Mouse (Mus musculus) G1E-ER4 (cell line): Measurements from ENCODE around the gene A930017K11Rik. TPM values are rescaled to one million over a fixed set of nuclear protein-coding genes. Genes with fewer than 3 reads are reported as not detected.

ENCODE experiments used
- GATA1 ChIP-seq: IDR thresholded peaks from one replicate; pipeline ENCODE4 v1.8.0; 2012; ENCODE audit warnings: low read length, inconsistent platforms
- polyA plus RNA-seq: library from polyadenylated mRNA; stranded (reverse); fragments of >175 nt; gene quantifications from 2 replicates; pipeline ENCODE4 v1.2.3, GENCODE M21; 2012

A930017K11Rik gene
- polyA plus RNA-seq, result 0.12 and 0.15 TPM in 2 replicates

DNA sequence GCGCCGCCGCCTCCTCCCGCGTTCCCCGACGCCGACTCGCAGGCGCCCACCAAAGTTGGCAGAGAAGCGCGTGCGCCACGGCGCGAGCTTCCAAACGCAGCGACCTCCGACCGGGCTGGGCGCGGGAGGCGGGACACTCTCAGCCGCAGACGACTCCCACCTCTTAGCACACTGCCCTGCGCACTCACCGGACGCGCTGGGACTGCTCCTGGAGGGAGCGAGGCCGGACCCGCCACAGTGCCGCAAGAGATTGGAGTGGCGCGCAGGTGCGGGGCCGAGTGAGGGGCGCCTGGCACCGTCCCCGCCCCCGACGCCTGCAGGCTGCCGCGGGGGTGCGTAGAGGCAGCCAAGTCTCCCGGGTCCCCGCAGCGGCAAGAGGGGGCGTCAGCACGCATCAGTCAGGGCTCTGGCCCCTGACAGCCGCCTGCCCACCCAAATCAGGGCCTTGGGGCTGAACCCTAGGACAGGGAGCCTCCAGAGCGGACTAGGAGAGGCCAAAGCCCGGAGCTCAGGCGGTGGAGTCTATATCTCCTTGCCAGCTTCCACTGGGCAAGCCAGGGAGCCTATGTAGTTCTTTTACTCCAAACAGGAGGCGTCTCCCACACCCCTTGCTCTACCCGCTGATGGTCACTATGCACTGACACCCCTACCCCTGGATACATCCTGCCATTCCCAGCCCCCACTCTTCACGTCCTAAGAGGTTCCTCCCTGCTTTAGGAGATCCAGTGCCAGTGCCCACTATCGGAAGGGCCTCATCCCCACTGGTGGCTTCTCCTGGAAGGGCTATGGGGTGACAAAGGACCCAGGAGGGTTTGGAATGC is at the start of gene A930017K11Rik:
A930017K11Rik (minus strand) TSS at position 763 of the 821 bp plus-strand sequence.
- no peak for TF ChIP-seq GATA1

DNA sequence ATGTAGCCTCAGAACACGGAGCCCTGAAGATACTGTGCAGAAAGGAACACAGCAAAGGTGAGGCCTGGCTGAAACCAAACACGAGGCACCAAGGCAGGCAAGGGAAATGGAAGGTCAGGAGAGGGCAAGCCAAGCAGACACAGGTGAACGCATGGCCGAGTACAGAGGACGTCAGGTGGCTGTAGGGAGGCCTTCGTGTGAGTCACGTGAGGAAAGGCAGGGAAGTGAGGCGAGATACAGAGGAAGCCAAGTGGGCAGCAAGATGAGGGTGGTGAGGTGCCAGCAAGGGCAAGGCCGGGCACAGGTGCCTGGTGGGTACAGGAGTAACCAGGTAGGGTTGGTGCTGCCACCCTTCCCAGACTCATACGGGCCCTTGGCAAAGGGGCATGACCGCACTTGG is 46.1 kb upstream of the A930017K11Rik start:
- no peak for TF ChIP-seq GATA1

DNA sequence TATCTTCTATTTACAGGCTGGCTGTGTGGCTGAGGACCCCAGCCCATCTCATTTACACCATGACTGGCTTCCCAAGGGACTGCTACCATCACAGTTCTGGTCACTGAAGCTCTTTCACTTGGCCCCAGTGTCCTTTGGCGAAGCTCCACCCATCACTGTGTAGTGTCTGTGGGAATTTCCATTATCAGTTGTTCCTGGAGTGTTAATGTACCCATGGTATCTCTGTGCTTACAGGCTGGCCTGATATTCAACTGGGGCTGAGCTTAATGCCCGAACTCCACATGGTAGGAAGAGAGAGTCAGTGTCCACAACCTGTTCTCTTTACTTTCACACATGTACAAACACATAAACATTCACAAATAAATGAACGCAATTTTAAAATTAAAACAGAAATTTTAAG is 41.1 kb upstream of the A930017K11Rik start:
- no peak for TF ChIP-seq GATA1

DNA sequence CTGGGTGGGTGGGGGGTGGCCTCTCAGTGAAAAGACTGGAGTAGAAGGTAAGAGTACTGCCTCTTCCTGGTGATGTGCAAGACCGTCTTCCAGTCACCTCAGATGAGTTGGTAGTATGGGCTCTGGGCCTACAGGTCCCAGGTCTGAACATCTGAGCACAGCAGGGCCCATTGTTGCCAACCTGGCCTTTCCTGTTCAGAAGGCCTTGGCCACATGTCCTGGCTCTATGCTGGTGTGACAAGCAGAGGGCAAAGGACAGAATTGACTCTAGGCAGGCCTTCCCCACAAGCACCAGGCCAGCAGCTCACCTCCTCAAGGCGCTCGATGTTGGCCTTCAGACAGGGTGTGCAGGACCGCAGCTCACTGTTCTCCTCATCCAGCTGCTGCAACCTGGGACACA is 39.9 kb upstream of the A930017K11Rik start:
- no peak for TF ChIP-seq GATA1

DNA sequence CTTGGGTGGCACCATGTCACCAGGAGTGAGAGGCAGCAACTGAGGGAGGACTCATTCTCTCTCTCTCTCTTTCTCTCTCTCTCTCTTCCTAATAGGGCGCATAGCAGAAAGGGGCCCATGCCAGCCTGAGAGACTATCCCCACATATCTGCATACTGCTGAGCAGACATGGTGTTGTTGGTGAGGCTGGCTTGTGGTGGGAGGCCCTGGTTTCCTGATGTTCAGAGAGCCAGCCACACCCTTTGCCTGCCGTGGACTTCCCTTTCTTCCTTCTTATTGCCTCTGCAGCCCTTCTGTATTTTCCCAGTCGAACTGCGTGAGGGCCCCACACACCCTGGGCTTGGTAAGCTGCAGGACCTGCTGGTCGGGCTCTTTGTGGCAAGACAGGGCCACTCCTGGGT is 38.0 kb upstream of the A930017K11Rik start:
- TF ChIP-seq GATA1, result no peak

DNA sequence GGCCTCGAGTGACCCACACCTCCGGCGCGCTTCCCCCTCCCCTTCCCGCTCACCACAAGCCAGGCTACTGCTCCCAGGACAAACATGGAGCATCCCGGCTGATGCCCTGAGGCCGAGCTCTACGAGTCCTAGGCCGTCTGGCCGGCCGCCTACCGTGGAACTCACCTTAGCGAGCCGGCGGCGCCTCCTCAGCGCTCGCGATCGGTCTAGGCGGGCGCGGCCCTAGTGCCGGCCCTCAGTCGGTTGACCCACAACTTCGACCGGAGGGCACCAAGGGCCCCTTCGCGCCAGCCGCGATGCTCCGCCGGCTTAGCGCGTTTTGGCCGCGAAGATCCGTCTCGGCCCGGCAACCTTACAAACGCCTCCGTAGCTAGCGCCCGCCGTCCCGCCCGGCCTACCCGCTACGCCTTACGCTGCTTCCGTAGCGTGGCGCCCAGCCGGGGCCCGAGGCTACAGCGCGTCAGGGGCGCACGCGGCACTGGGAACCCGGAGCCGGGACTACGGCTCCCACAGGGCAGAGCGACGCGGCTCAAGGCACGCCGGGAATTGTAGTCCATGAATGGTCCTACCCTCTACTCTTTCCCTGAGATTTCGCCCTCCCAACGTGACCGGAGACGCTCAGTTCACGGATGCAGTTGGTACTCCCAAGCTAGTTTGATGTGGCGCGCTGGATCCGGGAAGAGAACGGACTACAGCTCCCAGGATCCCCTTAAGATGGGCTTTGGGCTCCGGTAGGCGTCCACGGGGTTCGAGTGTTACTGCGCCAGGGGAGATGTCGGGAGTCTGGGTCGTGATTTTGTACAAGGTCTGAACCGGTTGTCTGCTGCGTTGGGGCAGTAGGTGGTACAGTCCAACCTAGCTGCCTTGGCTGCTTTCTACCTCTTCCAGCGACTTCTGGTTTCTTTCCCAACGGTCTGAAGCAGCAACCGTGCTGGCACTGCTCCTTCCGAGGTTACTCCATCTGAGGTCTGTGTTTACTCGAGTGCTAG is 33.2 kb upstream of the A930017K11Rik start, which contains the start of gene Capn15:
Capn15 (minus strand) TSS at position 491 of the 989 bp plus-strand sequence.
- TF ChIP-seq GATA1, result no peak

DNA sequence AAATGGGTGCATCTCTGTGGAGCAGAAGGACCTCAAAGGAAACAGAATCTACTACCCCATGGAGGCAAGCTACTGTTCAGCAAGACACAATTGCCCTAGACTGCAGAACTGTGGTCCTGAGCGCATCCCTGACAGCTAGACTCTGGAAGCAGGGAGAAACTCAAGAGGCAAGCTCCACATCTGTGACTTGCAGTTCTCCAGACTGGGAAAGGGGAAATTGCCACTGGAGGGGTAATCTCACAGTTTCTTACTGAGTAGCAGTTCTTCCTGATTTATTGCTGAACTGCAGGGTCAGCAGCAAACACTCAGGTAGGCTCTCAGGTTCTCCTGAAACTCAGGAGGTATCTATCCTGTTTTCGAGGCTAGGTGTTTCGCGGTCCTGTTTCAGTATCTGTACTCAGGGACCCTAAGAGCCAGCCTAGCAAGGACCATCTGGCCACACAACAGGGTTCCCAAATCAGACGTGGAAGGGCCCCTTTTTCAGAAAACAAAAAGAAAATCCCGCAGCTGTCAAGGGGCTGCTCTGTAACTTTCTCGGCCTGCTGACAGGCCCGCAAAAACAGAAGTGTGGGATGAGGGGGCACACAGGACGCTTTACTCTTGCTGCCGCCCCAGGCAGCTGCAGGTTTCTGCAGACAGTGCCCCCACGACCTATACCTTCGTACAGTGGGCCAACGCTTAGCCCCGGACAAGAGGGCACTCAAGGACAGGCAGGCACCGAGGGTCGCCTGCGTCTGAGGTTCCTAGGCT is 32.4 kb upstream of the A930017K11Rik start:
- TF ChIP-seq GATA1, result no peak

DNA sequence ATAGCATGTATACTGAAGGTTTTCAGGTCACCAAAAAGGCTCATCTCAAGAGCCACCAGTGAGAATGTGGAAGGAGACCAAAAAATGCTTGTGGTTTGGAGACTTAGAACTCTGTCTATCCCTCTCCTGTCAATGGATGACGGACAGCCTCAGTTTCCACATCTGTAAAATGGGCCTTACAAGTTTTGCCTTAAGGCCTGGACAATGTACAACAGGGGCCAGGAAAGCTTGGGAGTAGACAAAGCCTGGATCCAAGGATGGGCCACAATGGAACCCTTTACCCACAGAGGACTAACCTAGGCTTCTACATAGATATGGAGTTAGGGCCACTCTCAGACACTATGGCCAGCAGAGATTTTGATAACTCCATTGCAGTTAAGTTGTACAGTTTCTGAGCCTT is 31.7 kb upstream of the A930017K11Rik start:
- TF ChIP-seq GATA1, result no peak

DNA sequence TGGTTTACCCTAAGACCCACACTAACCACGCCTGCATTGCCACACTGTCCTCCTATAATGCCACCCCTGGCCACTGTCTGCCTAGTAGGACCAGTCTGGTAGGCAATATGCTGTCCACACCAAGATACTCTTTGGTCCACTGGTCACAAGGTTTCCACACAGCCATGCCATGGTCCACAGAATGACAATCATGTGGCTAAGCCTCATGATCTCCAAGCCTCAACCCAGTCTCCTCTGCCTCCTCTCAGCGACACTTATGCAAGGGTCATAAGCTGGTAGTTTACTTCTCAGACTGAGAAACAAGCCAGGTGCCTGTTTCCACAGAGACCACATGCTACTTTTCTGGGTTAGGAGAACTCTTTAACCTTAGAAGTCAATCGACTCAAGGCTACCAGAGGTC is 30.5 kb upstream of the A930017K11Rik start:
- TF ChIP-seq GATA1, result no peak

DNA sequence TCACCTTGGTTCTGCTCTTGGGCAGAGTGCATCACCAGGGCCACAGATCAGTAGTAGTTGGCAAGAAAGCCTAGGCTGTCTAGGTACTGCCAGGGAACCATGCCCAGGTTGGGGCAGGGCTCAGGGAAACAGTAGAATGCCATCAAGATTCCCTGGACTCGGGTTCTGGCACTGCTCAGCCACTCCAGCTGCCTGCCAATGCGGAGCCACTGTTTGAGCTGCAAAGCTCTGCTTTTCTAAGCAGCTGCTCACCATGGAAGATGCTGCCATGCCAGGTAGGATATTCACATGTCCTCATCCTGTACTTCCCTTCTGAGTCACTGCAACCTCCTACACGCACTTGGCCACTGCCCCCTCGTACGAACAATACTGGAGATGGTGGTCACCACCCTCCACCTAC is 28.5 kb upstream of the A930017K11Rik start:
- TF ChIP-seq GATA1, result no peak

DNA sequence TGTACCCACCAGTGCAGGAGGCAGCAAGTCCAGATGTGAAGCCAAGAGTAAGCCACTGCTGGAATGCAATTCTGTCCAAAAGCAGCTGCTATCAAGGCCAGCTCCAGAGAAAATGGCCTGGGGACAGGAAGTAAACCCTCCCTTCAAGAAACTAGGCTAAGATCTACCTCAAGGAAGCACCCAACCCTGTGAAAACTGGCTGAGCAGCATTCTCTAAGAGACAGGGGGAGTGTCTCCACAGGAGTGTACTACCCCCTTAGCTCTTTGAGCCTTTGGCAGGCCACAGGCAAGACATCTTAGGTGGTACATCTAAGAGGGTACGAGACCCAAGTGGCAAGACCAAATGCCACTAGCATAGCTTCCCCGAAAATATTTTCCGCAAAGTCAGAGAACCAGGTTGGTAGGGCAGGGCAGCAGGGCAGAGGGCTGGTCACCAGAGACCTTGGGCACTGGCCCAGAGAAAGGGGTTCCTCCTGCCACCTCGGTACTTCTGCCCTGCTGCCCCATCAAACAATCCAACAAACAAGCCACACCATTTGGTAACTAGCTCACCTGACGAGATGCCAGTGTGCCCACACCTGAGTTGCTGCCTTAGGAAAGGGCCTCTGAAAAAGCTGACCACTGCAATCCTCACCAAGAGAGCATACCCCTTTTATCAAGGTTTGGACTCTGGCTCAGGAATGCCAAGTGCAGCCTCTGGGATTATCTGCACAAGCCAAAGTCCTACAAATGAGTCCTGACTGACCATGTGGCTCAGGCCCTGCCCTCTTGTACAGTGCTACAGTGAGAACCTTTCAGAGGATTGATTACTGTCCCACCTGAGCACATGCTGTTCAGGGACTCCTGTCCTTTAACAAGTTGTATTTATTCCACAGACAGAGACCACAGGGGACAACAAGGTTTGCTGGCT is 27.7 kb upstream of the A930017K11Rik start:
- no peak for TF ChIP-seq GATA1

DNA sequence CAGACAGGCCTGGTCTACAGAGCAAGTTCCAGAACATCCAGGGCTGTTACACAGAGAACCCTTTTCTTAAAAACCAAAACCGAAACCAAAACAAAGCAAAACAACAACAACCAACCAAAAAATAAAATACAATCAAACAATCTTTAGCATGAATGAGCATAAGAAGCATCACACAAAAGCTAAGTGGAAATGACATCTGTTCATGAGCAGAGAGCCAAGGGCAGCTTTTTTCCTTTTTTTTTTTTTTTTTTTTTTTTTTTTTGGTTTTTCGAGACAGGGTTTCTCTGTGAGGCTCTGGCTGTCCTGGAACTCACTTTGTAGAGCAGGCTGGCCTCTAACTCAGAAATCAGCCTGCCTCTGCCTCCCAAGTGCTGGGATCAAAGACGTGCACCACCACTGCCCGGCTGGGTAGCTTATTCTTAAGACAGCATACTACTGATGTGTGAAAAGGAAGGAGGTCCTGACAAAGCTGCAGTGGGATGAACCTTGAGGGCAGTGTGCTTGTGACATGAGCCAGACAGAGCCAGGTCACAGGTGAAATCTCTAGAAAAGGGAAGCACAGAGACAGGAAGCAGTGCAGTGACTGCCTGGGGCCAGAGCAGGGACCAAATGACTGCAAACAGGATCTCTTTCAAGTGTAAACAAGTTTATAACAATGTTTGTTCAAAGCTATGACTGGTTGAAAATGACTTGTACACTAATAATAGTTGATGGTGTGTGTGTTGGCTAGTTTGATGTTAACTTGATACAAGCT is 18.8 kb upstream of the A930017K11Rik start:
- TF ChIP-seq GATA1, result no peak

DNA sequence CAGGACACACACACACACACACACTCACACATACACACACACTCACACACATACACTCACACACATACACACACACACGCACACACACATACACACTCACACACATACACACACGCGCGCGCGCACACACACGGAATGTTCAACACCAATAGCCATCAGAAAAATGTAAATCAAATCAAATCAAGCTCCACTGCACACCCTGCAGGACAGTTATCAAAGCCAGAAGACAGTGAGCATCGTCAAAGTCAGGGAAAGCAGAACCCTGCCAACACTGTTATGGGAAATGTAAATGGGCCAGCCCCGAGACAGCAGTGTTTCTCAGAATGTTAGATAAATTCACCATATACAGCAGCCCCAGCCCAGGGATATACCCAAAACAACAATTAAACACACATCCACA is 18.1 kb upstream of the A930017K11Rik start:
- no peak for TF ChIP-seq GATA1

DNA sequence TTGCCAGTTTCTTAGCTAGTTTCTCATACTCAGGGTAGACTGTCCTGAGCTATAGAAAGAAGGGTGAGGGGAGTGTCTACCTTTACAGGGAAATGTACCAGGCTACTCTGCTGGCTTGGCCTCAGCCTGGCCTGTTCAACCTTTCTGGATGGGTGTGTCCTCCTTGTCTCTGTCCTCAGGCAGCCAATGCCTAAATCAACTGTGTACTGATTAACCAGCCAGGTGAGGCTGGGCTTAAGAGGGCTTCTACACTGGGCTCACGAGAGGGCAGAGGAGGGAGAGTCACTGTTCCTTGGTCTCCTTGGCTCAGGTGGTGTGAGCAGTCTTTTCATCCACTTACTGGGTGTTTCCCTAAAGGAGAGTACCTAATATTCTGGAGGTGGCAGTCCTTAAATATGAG is 15.8 kb upstream of the A930017K11Rik start:
- TF ChIP-seq GATA1, result no peak
